Mouse (Mus musculus) forebrain, embryonic 13.5 days (tissue): ENCODE data around the gene Mpv17l2. TPM values are rescaled to one million over a fixed set of nuclear protein-coding genes. Genes with fewer than 3 reads are reported as not detected.

ENCODE experiments used
- ATAC-seq: fragments of 200-750 bp; cut with Nextera tagmentation; 2 replicates; pipeline ENCODE4 v1.8.0; 2017
- H3K27ac ChIP-seq: fragments of 300-500 bp; sonication (generic); 2 replicates; pipeline ENCODE4 v1.5.1; 2015; ENCODE audit warnings: inconsistent platforms, mild to moderate bottlenecking, moderate library complexity
- H3K27me3 ChIP-seq: fragments of 300-500 bp; sonication (generic); 2 replicates; pipeline ENCODE4 v1.6.1; 2015; ENCODE audit warnings: mild to moderate bottlenecking, inconsistent platforms
- H3K36me3 ChIP-seq: fragments of 300-500 bp; sonication (generic); 2 replicates; pipeline ENCODE4 v1.6.1; 2015; ENCODE audit warnings: mild to moderate bottlenecking, inconsistent platforms; ENCODE audit not compliant: poor library complexity, severe bottlenecking
- H3K4me1 ChIP-seq: fragments of 300-500 bp; sonication (generic); 2 replicates; pipeline ENCODE4 v1.6.1; 2015; ENCODE audit warnings: inconsistent platforms
- H3K4me2 ChIP-seq: fragments of 300-500 bp; sonication (generic); 2 replicates; pipeline ENCODE4 v1.6.1; 2015; ENCODE audit warnings: inconsistent platforms, mild to moderate bottlenecking, moderate library complexity
- H3K4me3 ChIP-seq: fragments of 300-500 bp; sonication (generic); 2 replicates; pipeline ENCODE4 v1.5.1; 2015; ENCODE audit warnings: mild to moderate bottlenecking, inconsistent platforms
- H3K9ac ChIP-seq: fragments of 300-500 bp; sonication (generic); 2 replicates; pipeline ENCODE4 v1.6.1; 2015; ENCODE audit warnings: mild to moderate bottlenecking, inconsistent platforms
- H3K9me3 ChIP-seq: fragments of 300-500 bp; sonication (generic); replicated peaks from 2 replicates; pipeline ENCODE4 v1.6.1; 2016; ENCODE audit warnings: inconsistent platforms
- WGBS: fragments of 180-500 bp; shearing (Covaris S2); methylation state at CpG from one replicate; pipeline ENCODE4 v1.1.7; 2015; 5-methylcytosine and 5-hydroxymethylcytosine counted together
- polyA plus RNA-seq: library from polyadenylated mRNA; unstranded; fragments of >200 nt; fragmentation: Nextera tagmentation; extraction: Ambion mirVana; gene quantifications from 2 replicates; pipeline ENCODE4 v1.2.1, GENCODE M21; 2015

Mpv17l2 gene
- polyA plus RNA-seq, 1 experiment from 2014 or later: 48.0 TPM

GRCm38 (mm10) chr8:70763354-70763753, 2.6 kb upstream of the Mpv17l2 start:
- Histone ChIP-seq H3K36me3 (peaks cover 11% of the 10 kb centered on the region), H3K27ac (no peak overlapping the region), H3K27me3 (peaks cover 10% of the 10 kb centered on the region; the same call in 1 of the 2 replicates), H3K4me1 (peaks cover 38% of the 10 kb centered on the region), H3K4me2 (no peak overlapping the region), H3K4me3 (no peak overlapping the region), H3K9ac (no peak overlapping the region), H3K9me3 (no peaks in the 10 kb centered on the region)
- 5% methylated on average over 3 of the region's 3 CpGs for WGBS
- no peak for ATAC-seq

GRCm38 (mm10) chr8:70762118-70762517, 1.4 kb upstream of the Mpv17l2 start:
- Histone ChIP-seq H3K9me3 (no peaks in the 10 kb centered on the region), H3K27ac (no peak overlapping the region), H3K9ac (no peak overlapping the region), H3K36me3 (peaks cover 11% of the 10 kb centered on the region), H3K27me3 (peaks cover 10% of the 10 kb centered on the region; the same call in 1 of the 2 replicates), H3K4me3 (no peak overlapping the region), H3K4me2 (no peak overlapping the region), H3K4me1 (peaks cover 47% of the 10 kb centered on the region)
- no peak for ATAC-seq
- 85% methylated on average over 1 of the region's 1 CpGs for WGBS

GRCm38 (mm10) chr8:70760350-70760749, 396 bp downstream of the Mpv17l2 start:
- Histone ChIP-seq H3K9ac (peak overlapping the region; percentile 83), H3K27me3 (no peaks in the 10 kb centered on the region), H3K4me3 (peak overlapping the region; percentile 64), H3K36me3 (peaks cover 22% of the 10 kb centered on the region), H3K4me1 (peaks cover 48% of the 10 kb centered on the region), H3K9me3 (no peaks in the 10 kb centered on the region), H3K27ac (peak overlapping the region; percentile 76), H3K4me2 (peak overlapping the region; percentile 100)
- peak; percentile 23; the same call in 1 of the 2 replicates for ATAC-seq
- WGBS: under 1% methylated on average over 22 of the region's 22 CpGs

GRCm38 (mm10) chr8:70758616-70759561, 1.9 kb downstream of the Mpv17l2 start:
- no peak for ATAC-seq
- Histone ChIP-seq H3K9ac (0 out of 2 replicates have a peak overlapping the region, but pooled peaks have one; percentile 7), H3K4me3 (no peak overlapping the region), H3K4me1 (peaks cover 52% of the 10 kb centered on the region), H3K27me3 (no peaks in the 10 kb centered on the region), H3K27ac (peak overlapping the region; percentile 74), H3K4me2 (peak overlapping the region; percentile 100), H3K36me3 (peaks cover 22% of the 10 kb centered on the region), H3K9me3 (no peaks in the 10 kb centered on the region)
- WGBS: 71% methylated on average over 18 of the region's 19 CpGs

GRCm38 (mm10) chr8:70758308-70758615, 2.5 kb downstream of the Mpv17l2 start:
- H3K4me3 ChIP-seq: no peak overlapping the region
- H3K27me3 ChIP-seq: no peaks in the 10 kb centered on the region
- ATAC-seq: no peak
- H3K9me3 ChIP-seq: no peaks in the 10 kb centered on the region
- peak overlapping the region; percentile 100; the same call in 1 of the 2 replicates for H3K4me2 ChIP-seq
- peaks cover 52% of the 10 kb centered on the region for H3K4me1 ChIP-seq
- 84% methylated on average over 7 of the region's 7 CpGs for WGBS
- H3K27ac ChIP-seq: peak overlapping the region; percentile 74
- H3K36me3 ChIP-seq: peaks cover 22% of the 10 kb centered on the region
- H3K9ac ChIP-seq: no peak overlapping the region

GRCm38 (mm10) chr8:70757523-70758307, 3.0 kb downstream of the Mpv17l2 start:
- no peaks in the 10 kb centered on the region for H3K27me3 ChIP-seq
- H3K4me1 ChIP-seq: peaks cover 52% of the 10 kb centered on the region
- peak overlapping the region; percentile 4; the same call in 1 of the 2 replicates for H3K4me2 ChIP-seq
- H3K36me3 ChIP-seq: peaks cover 22% of the 10 kb centered on the region
- H3K4me3 ChIP-seq: no peak overlapping the region
- 65% methylated on average over 22 of the region's 22 CpGs for WGBS
- peak overlapping the region; percentile 74 for H3K27ac ChIP-seq
- H3K9me3 ChIP-seq: no peaks in the 10 kb centered on the region
- ATAC-seq: no peak
- no peak overlapping the region for H3K9ac ChIP-seq

- H3K4me1 ChIP-seq: peaks cover 52% of the 10 kb centered on the region
- H3K9me3 ChIP-seq: no peaks in the 10 kb centered on the region
- peaks cover 22% of the 10 kb centered on the region for H3K36me3 ChIP-seq
- no peak overlapping the region for H3K4me2 ChIP-seq
- H3K27me3 ChIP-seq: no peaks in the 10 kb centered on the region
- no peak overlapping the region for H3K27ac ChIP-seq
- no peak overlapping the region for H3K4me3 ChIP-seq
- H3K9ac ChIP-seq: no peak overlapping the region
- WGBS: 90% methylated on average over 6 of the region's 6 CpGs
- ATAC-seq: no peak
Observed at GRCm38 (mm10) chr8:70756476-70757040, 4.2 kb downstream of the Mpv17l2 start.

DNA sequence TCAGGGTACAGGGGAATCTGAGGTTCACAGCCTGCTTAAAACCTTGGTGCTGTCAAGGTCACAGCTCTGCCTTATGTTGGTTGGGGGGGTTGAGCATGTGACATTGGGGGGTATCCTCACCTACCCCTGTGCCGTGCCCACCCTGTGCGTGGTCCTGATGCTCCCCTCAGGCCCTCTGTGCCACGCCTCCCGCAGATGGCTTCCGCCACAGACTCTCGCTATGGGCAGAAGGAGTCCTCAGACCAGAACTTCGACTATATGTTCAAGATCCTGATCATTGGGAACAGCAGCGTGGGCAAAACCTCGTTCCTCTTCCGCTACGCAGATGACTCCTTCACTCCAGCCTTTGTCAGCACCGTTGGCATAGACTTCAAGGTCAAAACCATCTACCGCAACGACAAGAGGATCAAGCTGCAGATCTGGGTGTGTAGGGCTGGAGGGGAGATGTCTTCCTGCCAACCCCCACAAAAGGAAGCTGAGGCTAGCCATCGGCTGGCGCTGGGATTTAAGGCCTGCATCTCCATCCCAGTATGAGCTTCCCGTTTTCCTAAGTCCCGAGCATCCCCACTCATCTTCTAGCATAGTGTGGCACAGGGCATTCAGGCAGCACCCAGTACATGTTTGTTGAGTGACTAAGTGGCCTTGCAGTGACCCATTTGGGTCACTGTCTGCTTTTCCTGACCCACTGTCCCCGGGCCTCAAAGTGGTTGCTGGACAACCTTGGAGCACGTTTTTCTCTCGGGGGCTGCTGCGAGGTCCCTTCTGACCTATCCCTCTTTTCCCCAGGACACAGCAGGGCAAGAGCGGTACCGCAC, 4.9 kb downstream of the Mpv17l2 start:
- Histone ChIP-seq H3K9ac (peak overlapping the region; percentile 85), H3K36me3 (peaks cover 22% of the 10 kb centered on the region), H3K27ac (peak overlapping the region; percentile 83; the same call in 1 of the 2 replicates), H3K4me2 (peak overlapping the region; percentile 93), H3K9me3 (no peaks in the 10 kb centered on the region), H3K4me1 (peaks cover 52% of the 10 kb centered on the region), H3K27me3 (no peaks in the 10 kb centered on the region), H3K4me3 (peak overlapping the region; percentile 73)
- no peak for ATAC-seq
- WGBS: 89% methylated on average over 24 of the region's 24 CpGs

DNA sequence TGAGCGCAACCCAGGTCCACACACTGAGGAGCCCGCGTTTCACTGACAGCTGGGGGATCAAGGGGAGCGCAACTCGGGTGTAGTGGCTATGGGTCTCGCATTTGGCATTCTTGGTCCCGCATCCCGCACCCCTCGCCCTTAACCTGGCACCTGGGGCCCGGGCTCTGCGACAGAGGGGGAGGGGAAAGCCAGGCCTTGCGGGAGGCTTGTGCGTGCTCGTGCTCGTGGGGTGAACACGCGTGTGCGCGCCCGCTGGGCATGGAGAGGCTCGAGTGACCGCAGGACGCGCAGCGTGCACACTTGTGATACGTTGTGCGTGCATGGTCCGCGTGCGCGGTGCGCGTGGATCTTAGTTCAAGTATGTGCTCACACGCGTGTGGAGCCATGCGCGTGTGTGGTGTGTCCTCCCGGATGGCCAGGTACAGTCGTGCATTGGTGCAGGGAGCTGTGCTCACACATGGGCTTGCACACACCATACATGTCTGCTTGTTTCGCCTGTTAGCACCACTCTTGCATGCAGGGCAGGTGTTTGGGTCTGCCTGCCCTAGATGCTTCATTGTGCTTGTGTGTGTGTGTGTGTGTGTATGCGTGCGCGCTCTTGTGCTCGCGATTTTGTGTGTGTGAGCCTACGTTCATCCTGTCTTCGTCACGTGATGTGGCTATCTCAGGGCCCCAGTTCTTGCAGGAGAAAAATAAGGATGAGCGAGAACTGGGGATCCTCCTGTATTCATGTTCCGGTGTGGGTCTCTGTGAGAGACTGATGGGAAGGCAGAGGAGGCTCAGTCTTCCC, 5.7 kb downstream of the Mpv17l2 start:
- H3K4me1 ChIP-seq: peaks cover 48% of the 10 kb centered on the region
- H3K27ac ChIP-seq: peak overlapping the region; percentile 83

GRCm38 (mm10) chr8:70754043-70754870, 6.5 kb downstream of the Mpv17l2 start, which contains the start of gene Rab3a:
TSS of gene Rab3a (plus strand) at chr8:70754679.
- Histone ChIP-seq H3K4me2 (peak within 1 kb of the TSS; percentile 93), H3K27ac (peak within 1 kb of the TSS; percentile 83), H3K36me3 (peaks cover 22% of the 10 kb centered on the region), H3K9ac (peak within 1 kb of the TSS; percentile 85), H3K4me1 (peaks cover 40% of the 10 kb centered on the region), H3K27me3 (no peaks in the 10 kb centered on the region), H3K4me3 (peak within 1 kb of the TSS; percentile 73), H3K9me3 (no peaks in the 10 kb centered on the region)
- peak; percentile 99 for ATAC-seq
- WGBS: 8% methylated on average over 37 of the region's 37 CpGs

More for the DNA sequence above, 5.7 kb downstream of the Mpv17l2 start:
- H3K9ac ChIP-seq: peak overlapping the region; percentile 85
- ATAC-seq: peak; percentile 34
- no peaks in the 10 kb centered on the region for H3K9me3 ChIP-seq
- peaks cover 22% of the 10 kb centered on the region for H3K36me3 ChIP-seq
- peak overlapping the region; percentile 73 for H3K4me3 ChIP-seq
- H3K27me3 ChIP-seq: no peaks in the 10 kb centered on the region
- 15% methylated on average over 50 of the region's 50 CpGs for WGBS
- H3K4me2 ChIP-seq: peak overlapping the region; percentile 93
